Mouse (Mus musculus): ENCODE measurements around the gene Ctdsp2.

- no peak for TF ChIP-seq POLR2A (IDR thresholded peaks at IDR 0.05; ENCODE audit: control insufficient read depth, extremely low read depth, insufficient read depth, low read length, poor library complexity)
- no peak for TF ChIP-seq CTCF (IDR thresholded peaks at IDR 0.05; ENCODE audit: borderline replicate concordance, control insufficient read depth, extremely low read depth, insufficient read depth, low read length, poor library complexity)
These were observed 15.1 kb downstream of the Ctdsp2 start for GRCm38 (mm10) chr10:126993621-126994020.

Data from thymus, adult 2 months (tissue).